Mouse (Mus musculus): Measurements from ENCODE around the gene Mpzl2. TPM values are rescaled to one million over a fixed set of nuclear protein-coding genes. Genes with fewer than 3 reads are reported as not detected.

Mpzl2 gene
- polyA plus RNA-seq, 1 experiment from 2014 or later: 9.0 TPM

GRCm38 (mm10) chr9:45009180-45010078, 30.2 kb upstream of the Mpzl2 start, which contains the start of gene Cd3e:
Gene Cd3e (minus strand): TSS chr9:45009627.
- 72% methylated on average over 19 of the region's 19 CpGs for WGBS (ENCODE audit: insufficient replicate concordance)
- Histone ChIP-seq H3K9ac (no peak within 1 kb of the TSS), H3K27ac (replicated peaks) (no peak within 1 kb of the TSS), H3K4me2 (no peak within 1 kb of the TSS), H3K4me1 (replicated peaks) (no peaks in the 10 kb centered on the region), H3K27me3 (peaks cover 6% of the 10 kb centered on the region; the same call in 1 of the 2 replicates), H3K4me3 (replicated peaks) (no peak within 1 kb of the TSS), H3K36me3 (replicated peaks) (no peaks in the 10 kb centered on the region), H3K9me3 (replicated peaks) (no peaks in the 10 kb centered on the region)
- no peak for ATAC-seq (ENCODE audit: insufficient read depth)

DNA sequence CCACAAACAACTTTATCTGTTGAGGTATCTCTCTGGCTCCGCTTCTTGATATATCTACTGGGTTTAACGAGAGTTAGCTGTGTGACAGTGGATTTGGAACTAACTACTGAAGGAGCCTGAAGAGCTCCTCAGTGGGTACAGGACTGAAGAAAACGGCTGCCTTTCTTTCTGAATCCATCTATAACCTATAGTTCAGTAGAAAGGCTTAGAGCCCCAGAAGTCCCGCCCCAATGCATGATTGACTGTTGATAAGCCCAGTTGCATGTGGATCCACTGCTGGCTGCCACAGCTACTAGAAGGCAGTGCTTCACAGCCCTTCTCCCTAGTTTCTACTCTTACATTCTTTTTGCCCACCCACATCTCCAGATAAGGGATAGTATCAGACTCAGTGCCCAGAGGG, 29.1 kb upstream of the Mpzl2 start:
- no peak overlapping the region for H3K27ac ChIP-seq (replicated peaks)
- ATAC-seq (ENCODE audit: insufficient read depth): no peak
- WGBS (ENCODE audit: insufficient replicate concordance): 34% methylated on average over 4 of the region's 4 CpGs
- no peaks in the 10 kb centered on the region for H3K4me1 ChIP-seq (replicated peaks)
- H3K9ac ChIP-seq: no peak overlapping the region
- peaks cover 6% of the 10 kb centered on the region; the same call in 1 of the 2 replicates for H3K27me3 ChIP-seq
- H3K4me2 ChIP-seq: no peak overlapping the region
- no peaks in the 10 kb centered on the region for H3K9me3 ChIP-seq (replicated peaks)
- H3K36me3 ChIP-seq (replicated peaks): no peaks in the 10 kb centered on the region
- no peak overlapping the region for H3K4me3 ChIP-seq (replicated peaks)

DNA sequence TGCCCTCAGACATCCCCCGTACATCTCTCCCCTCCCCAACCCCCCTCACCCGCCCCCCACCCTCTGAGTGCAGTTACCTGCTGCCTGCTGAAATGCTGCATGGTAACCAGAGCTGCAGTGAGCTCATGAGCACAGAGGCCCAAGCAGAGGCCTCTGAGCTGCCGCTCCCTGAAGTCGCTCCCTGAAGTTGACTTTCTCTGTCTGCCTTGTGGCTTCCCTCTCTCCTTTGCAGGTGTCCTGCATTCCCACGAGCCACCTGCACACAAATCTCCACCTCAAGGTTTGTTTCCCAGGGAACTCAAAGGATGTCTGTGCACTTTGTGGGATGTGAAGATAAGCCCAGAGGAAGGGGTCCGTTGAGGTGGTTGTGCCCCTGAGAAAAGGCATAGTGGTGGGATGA, 28.3 kb upstream of the Mpzl2 start:
- Histone ChIP-seq H3K27ac (replicated peaks) (no peak overlapping the region), H3K4me3 (replicated peaks) (no peak overlapping the region), H3K27me3 (peaks cover 6% of the 10 kb centered on the region; the same call in 1 of the 2 replicates), H3K4me2 (no peak overlapping the region), H3K4me1 (replicated peaks) (no peaks in the 10 kb centered on the region), H3K9ac (no peak overlapping the region), H3K36me3 (replicated peaks) (no peaks in the 10 kb centered on the region), H3K9me3 (replicated peaks) (no peaks in the 10 kb centered on the region)
- 40% methylated on average over 6 of the region's 6 CpGs for WGBS (ENCODE audit: insufficient replicate concordance)
- ATAC-seq (ENCODE audit: insufficient read depth): no peak

DNA sequence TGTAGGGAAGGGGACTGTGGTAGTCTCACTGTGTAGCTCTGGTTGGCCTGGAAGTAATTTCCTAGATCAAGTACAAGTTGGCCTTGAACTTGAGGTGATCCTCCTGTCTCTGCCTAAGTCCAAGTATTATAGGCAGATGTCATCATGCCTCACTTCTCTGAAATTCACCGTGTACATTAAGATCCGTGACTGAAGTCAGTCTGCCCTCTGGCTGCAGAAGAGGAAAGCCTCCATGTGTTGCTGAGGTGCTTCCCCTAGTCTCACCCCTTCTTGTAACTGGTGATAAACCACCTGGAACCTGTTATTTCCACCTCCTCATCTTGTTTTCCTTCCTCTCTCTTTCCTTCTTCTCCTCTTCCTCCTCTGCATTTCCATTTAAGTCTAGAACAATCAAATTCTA, 24.7 kb upstream of the Mpzl2 start:
- Histone ChIP-seq H3K4me2 (no peak overlapping the region), H3K9me3 (replicated peaks) (no peaks in the 10 kb centered on the region), H3K4me1 (replicated peaks) (no peaks in the 10 kb centered on the region), H3K4me3 (replicated peaks) (no peak overlapping the region), H3K27ac (replicated peaks) (no peak overlapping the region), H3K27me3 (0 out of 2 replicates have a peak, but pooled peaks cover 5% of the 10 kb centered on the region), H3K9ac (no peak overlapping the region), H3K36me3 (replicated peaks) (no peaks in the 10 kb centered on the region)
- WGBS (ENCODE audit: insufficient replicate concordance): 36% methylated on average over 2 of the region's 2 CpGs
- ATAC-seq (ENCODE audit: insufficient read depth): no peak

- no peak overlapping the region for H3K4me2 ChIP-seq
- H3K27me3 ChIP-seq: 0 out of 2 replicates have a peak, but pooled peaks cover 5% of the 10 kb centered on the region
- ATAC-seq (ENCODE audit: insufficient read depth): no peak
- H3K9me3 ChIP-seq (replicated peaks): no peaks in the 10 kb centered on the region
- H3K36me3 ChIP-seq (replicated peaks): no peaks in the 10 kb centered on the region
- no peak overlapping the region for H3K9ac ChIP-seq
- no peak overlapping the region for H3K4me3 ChIP-seq (replicated peaks)
- no peaks in the 10 kb centered on the region for H3K4me1 ChIP-seq (replicated peaks)
- no peak overlapping the region for H3K27ac ChIP-seq (replicated peaks)
- WGBS (ENCODE audit: insufficient replicate concordance): 46% methylated on average over 3 of the region's 3 CpGs
Observed at GRCm38 (mm10) chr9:45015841-45016240, 23.8 kb upstream of the Mpzl2 start.

- no peak for ATAC-seq (ENCODE audit: insufficient read depth)
- H3K9me3 ChIP-seq (replicated peaks): no peaks in the 10 kb centered on the region
- H3K4me1 ChIP-seq (replicated peaks): no peaks in the 10 kb centered on the region
- no peak overlapping the region for H3K9ac ChIP-seq
- 72% methylated on average over 11 of the region's 11 CpGs for WGBS (ENCODE audit: insufficient replicate concordance)
- H3K36me3 ChIP-seq (replicated peaks): no peaks in the 10 kb centered on the region
- H3K4me3 ChIP-seq (replicated peaks): no peak overlapping the region
- H3K27ac ChIP-seq (replicated peaks): no peak overlapping the region
- no peak overlapping the region for H3K4me2 ChIP-seq
- 0 out of 2 replicates have a peak, but pooled peaks cover 3% of the 10 kb centered on the region for H3K27me3 ChIP-seq
Observed at GRCm38 (mm10) chr9:45018031-45018430, 21.6 kb upstream of the Mpzl2 start.

DNA sequence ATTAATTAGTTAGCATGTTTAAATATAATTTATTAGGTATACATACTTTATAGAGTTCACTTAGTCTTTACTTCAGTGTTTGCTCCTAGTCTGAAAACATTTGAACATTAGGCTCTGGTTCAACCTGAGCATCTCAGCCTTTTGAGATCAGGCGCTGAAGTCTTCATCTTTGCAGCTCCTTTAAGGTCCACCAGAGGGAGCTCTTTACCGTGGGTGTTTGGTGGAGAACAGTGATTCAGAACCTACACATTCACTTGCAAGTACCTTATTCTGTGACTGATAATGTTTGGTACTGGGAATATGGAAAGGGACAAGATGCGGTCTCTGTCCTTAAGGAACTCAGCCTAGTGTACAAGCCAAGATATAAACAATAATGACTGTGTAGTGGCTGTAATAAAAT, 16.8 kb upstream of the Mpzl2 start:
- WGBS (ENCODE audit: insufficient replicate concordance): 8% methylated on average over 3 of the region's 3 CpGs

DNA sequence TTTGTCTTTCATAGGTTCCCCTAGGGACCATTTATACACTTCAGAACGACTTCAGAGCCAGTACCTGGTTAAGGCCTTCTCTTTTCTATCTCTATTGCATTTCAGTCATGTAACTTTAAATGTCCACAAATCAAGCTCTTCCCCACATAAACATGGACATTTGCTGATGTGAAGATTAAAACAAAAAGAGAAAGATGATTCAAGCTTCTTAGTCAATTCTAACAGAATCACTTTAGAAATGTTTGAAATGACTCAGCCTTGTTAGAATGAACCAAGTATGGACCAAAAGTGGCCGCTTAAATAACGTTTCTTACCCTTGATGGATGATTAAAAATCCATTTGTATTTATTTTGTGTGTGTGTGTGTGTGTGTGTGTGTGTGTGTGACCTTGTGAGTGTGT, 16.0 kb upstream of the Mpzl2 start:
- H3K9ac ChIP-seq: no peak overlapping the region
- no peak overlapping the region for H3K27ac ChIP-seq (replicated peaks)
- H3K36me3 ChIP-seq (replicated peaks): no peaks in the 10 kb centered on the region
- no peaks in the 10 kb centered on the region for H3K9me3 ChIP-seq (replicated peaks)
- no peak overlapping the region for H3K4me2 ChIP-seq
- ATAC-seq (ENCODE audit: insufficient read depth): no peak
- H3K4me3 ChIP-seq (replicated peaks): no peak overlapping the region
- WGBS (ENCODE audit: insufficient replicate concordance): 42% methylated on average over 3 of the region's 3 CpGs
- peaks cover 16% of the 10 kb centered on the region for H3K27me3 ChIP-seq
- H3K4me1 ChIP-seq (replicated peaks): no peaks in the 10 kb centered on the region

More for the DNA sequence above, 16.8 kb upstream of the Mpzl2 start:
- H3K27me3 ChIP-seq: peaks cover 11% of the 10 kb centered on the region
- H3K27ac ChIP-seq (replicated peaks): no peak overlapping the region
- no peaks in the 10 kb centered on the region for H3K4me1 ChIP-seq (replicated peaks)
- H3K36me3 ChIP-seq (replicated peaks): no peaks in the 10 kb centered on the region
- H3K4me3 ChIP-seq (replicated peaks): no peak overlapping the region
- no peak overlapping the region for H3K9ac ChIP-seq
- H3K4me2 ChIP-seq: no peak overlapping the region
- no peaks in the 10 kb centered on the region for H3K9me3 ChIP-seq (replicated peaks)
- ATAC-seq (ENCODE audit: insufficient read depth): no peak

DNA sequence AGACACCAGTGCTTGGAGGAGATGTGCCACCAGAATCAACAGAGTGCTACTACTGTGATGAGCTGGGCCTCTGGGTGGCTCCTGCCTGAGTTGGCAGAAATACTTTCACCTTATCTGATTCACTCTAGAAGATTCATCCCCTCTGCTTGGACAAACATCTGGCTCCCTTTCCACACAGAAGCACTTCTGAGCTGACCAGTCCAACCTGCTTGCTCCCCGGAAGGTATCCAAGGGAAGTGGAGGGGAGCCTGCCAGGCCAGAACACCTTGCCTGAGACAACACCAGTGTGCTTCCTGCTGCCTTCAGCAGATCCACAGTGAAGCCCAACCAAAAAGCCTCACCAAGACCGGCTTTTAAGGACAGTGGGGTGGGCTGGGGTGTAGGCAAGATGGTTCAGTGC, 15.4 kb upstream of the Mpzl2 start:
- 42% methylated on average over 2 of the region's 2 CpGs for WGBS (ENCODE audit: insufficient replicate concordance)
- ATAC-seq (ENCODE audit: insufficient read depth): no peak

DNA sequence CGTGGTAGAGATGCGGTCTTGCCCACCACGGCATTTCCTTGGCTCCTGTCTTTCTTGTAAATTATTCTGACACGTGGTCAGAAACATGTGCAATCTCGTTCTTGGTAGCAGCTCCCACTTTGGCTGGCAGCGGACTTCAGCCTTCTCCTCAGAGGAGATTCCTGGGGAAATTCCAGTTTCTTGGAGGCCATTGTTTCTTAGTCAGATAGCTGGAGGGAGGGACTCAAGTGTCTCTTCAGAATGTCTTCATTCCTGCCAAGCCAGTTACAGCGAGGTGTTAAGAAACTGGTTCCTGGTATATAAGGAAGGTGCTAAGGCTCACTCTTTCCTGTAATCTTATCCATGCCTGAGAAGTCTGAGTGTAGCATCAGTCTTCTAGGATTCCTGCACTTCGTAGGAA, 12.2 kb upstream of the Mpzl2 start:
- Histone ChIP-seq H3K9ac (no peak overlapping the region), H3K4me3 (replicated peaks) (no peak overlapping the region), H3K27me3 (peaks cover 37% of the 10 kb centered on the region), H3K4me1 (replicated peaks) (0 out of 2 replicates have a peak, but pooled peaks cover 7% of the 10 kb centered on the region), H3K27ac (replicated peaks) (no peak overlapping the region), H3K4me2 (no peak overlapping the region), H3K9me3 (replicated peaks) (no peaks in the 10 kb centered on the region), H3K36me3 (replicated peaks) (no peaks in the 10 kb centered on the region)
- WGBS (ENCODE audit: insufficient replicate concordance): 40% methylated on average over 8 of the region's 8 CpGs
- ATAC-seq (ENCODE audit: insufficient read depth): no peak

More for the DNA sequence above, 15.4 kb upstream of the Mpzl2 start:
- no peak overlapping the region for H3K9ac ChIP-seq
- H3K4me3 ChIP-seq (replicated peaks): no peak overlapping the region
- H3K9me3 ChIP-seq (replicated peaks): no peaks in the 10 kb centered on the region
- H3K36me3 ChIP-seq (replicated peaks): no peaks in the 10 kb centered on the region
- peaks cover 21% of the 10 kb centered on the region for H3K27me3 ChIP-seq
- no peak overlapping the region for H3K27ac ChIP-seq (replicated peaks)
- 0 out of 2 replicates have a peak, but pooled peaks cover 3% of the 10 kb centered on the region for H3K4me1 ChIP-seq (replicated peaks)
- no peak overlapping the region for H3K4me2 ChIP-seq

DNA sequence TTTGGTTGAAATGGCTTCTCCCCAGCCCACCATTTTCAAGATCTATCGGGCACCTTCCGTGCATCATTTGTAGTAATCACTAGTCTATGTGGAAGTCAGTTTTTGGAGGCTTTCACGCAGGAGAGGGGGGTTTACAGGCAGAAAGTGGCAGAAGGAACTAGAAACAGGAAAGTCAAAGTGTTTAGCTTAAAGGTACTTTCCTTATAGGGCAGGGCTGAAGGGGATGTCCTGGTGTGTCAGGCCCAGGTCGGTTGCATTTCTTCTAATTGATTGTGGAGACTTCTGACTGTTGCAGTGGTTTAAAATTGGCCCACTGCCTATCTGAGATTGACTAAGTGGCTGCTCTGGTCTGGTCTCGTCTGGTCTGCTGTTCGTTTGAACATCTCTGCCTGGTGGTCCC, 9.3 kb upstream of the Mpzl2 start:
- H3K4me3 ChIP-seq (replicated peaks): no peak overlapping the region
- H3K4me2 ChIP-seq: no peak overlapping the region
- H3K9ac ChIP-seq: no peak overlapping the region
- no peak overlapping the region for H3K27ac ChIP-seq (replicated peaks)
- 0 out of 2 replicates have a peak, but pooled peaks cover 7% of the 10 kb centered on the region for H3K4me1 ChIP-seq (replicated peaks)
- WGBS (ENCODE audit: insufficient replicate concordance): 38% methylated on average over 6 of the region's 6 CpGs
- ATAC-seq (ENCODE audit: insufficient read depth): no peak
- no peaks in the 10 kb centered on the region for H3K9me3 ChIP-seq (replicated peaks)
- peaks cover 37% of the 10 kb centered on the region for H3K27me3 ChIP-seq
- H3K36me3 ChIP-seq (replicated peaks): no peaks in the 10 kb centered on the region
